Mouse (Mus musculus) hindbrain, embryonic 12.5 days (tissue): ENCODE data around the gene 1700021F05Rik. TPM values are rescaled to one million over a fixed set of nuclear protein-coding genes. Genes with fewer than 3 reads are reported as not detected.
A peak's percentile ranks its signal among the peaks of the same experiment; 100 is the strongest.

ENCODE experiments used
- ATAC-seq: fragments of 200-750 bp; cut with Nextera tagmentation; 2 replicates; pipeline ENCODE4 v1.8.0; 2017; ENCODE audit warnings: moderate TSS enrichment; ENCODE audit not compliant: low FRiP score
- H3K27ac ChIP-seq: fragments of 300-500 bp; sonication (generic); 2 replicates; pipeline ENCODE4 v1.5.1; 2016; ENCODE audit warnings: mild to moderate bottlenecking
- H3K27me3 ChIP-seq: fragments of 300-500 bp; sonication (generic); 2 replicates; pipeline ENCODE4 v1.6.1; 2016; ENCODE audit warnings: mild to moderate bottlenecking
- H3K36me3 ChIP-seq: fragments of 300-500 bp; sonication (generic); 2 replicates; pipeline ENCODE4 v1.6.1; 2016; ENCODE audit warnings: mild to moderate bottlenecking
- H3K4me1 ChIP-seq: fragments of 300-500 bp; sonication (generic); 2 replicates; pipeline ENCODE4 v1.6.1; 2016
- H3K4me2 ChIP-seq: fragments of 300-500 bp; sonication (generic); replicated peaks from 2 replicates; pipeline ENCODE4 v1.6.1; 2016; ENCODE audit warnings: mild to moderate bottlenecking
- H3K4me3 ChIP-seq: fragments of 300-500 bp; sonication (generic); 2 replicates; pipeline ENCODE4 v1.5.1; 2016; ENCODE audit warnings: mild to moderate bottlenecking
- H3K9ac ChIP-seq: fragments of 300-500 bp; sonication (generic); 2 replicates; pipeline ENCODE4 v1.6.1; 2016; ENCODE audit warnings: mild to moderate bottlenecking, moderate library complexity
- H3K9me3 ChIP-seq: fragments of 300-500 bp; sonication (generic); replicated peaks from 2 replicates; pipeline ENCODE4 v1.6.1; 2016; ENCODE audit warnings: mild to moderate bottlenecking
- WGBS: fragments of 180-500 bp; shearing (Covaris S2); methylation state at CpG from one replicate; pipeline ENCODE4 v1.1.7; 2016; 5-methylcytosine and 5-hydroxymethylcytosine counted together
- polyA plus RNA-seq: library from polyadenylated mRNA; unstranded; fragments of >200 nt; fragmentation: Nextera tagmentation; extraction: Ambion mirVana; gene quantifications from 2 replicates; pipeline ENCODE4 v1.2.1, GENCODE M21; 2016

The 1700021F05Rik gene
- polyA plus RNA-seq, 1 experiment from 2014 or later: 53.7 TPM

- no peaks in the 10 kb centered on the region for H3K36me3 ChIP-seq
- H3K9ac ChIP-seq: peak within 1 kb of the TSS; percentile 95
- no peaks in the 10 kb centered on the region for H3K27me3 ChIP-seq
- under 1% methylated on average over 56 of the region's 101 CpGs for WGBS
- H3K4me3 ChIP-seq: peak within 1 kb of the TSS; percentile 73
- ATAC-seq: peak; percentile 72
- no peaks in the 10 kb centered on the region for H3K9me3 ChIP-seq
- H3K27ac ChIP-seq: peak within 1 kb of the TSS; percentile 99
- peaks cover 45% of the 10 kb centered on the region for H3K4me1 ChIP-seq
- peak within 1 kb of the TSS; percentile 82 for H3K4me2 ChIP-seq
Observed at GRCm38 (mm10) chr10:43478751-43479435, 61.9 kb downstream of the 1700021F05Rik start, which contains the start of gene Bend3. Gene Bend3 (plus strand): TSS chr10:43478831.

GRCm38 (mm10) chr10:43477865-43478681, 62.7 kb downstream of the 1700021F05Rik start:
- Histone ChIP-seq H3K27ac (peak overlapping the region; percentile 99), H3K4me2 (peak overlapping the region; percentile 82), H3K36me3 (no peaks in the 10 kb centered on the region), H3K4me3 (peak overlapping the region; percentile 73), H3K9ac (peak overlapping the region; percentile 95), H3K27me3 (no peaks in the 10 kb centered on the region), H3K9me3 (no peaks in the 10 kb centered on the region), H3K4me1 (peaks cover 38% of the 10 kb centered on the region)
- WGBS: under 1% methylated on average over 42 of the region's 42 CpGs
- peak; percentile 60 for ATAC-seq

DNA sequence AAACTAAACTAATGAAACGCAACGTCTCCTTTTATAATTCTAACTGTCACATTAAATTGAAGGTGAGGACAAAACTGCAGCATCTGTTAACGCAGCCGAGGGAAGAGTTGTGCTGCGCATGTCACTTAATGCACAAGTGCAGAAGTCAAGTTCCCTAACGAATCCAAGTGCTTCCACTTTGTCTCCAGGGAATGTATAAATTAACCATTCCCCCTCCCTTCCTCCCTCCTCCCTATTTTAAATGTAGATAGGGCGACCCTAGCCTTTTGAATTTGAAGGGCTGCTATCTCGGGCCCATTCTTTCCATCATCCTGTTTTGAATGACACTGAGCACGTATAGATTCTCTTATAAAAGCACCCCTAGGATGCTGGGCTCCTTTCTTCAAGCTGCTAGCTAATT, 63.3 kb downstream of the 1700021F05Rik start:
- peak overlapping the region; percentile 99 for H3K27ac ChIP-seq
- H3K4me2 ChIP-seq: peak overlapping the region; percentile 82
- peak overlapping the region; percentile 95 for H3K9ac ChIP-seq
- no peaks in the 10 kb centered on the region for H3K27me3 ChIP-seq
- H3K9me3 ChIP-seq: no peaks in the 10 kb centered on the region
- H3K4me1 ChIP-seq: peaks cover 34% of the 10 kb centered on the region
- WGBS: 3% methylated on average over 9 of the region's 9 CpGs
- no peak for ATAC-seq
- peak overlapping the region; percentile 73 for H3K4me3 ChIP-seq
- no peaks in the 10 kb centered on the region for H3K36me3 ChIP-seq

DNA sequence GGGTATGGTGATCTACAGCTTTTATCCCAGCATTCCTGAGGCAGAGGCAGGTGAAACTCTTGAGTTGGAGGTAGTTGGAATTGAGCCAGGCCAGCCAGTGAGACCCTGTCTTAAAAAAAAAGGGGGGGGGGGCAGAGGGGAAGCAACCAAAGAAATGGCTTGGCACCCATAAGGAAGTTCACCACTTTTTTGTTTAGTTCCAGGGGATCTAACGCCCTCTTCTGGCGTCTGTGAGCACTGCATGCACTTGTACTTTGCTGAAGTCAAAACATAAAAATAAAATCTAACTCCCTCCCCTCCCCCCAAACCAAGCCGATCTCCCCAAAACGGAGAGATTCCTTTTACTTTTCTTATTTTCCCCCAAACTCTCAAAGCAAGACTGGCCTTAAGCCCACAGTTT, 65.4 kb downstream of the 1700021F05Rik start:
- 58% methylated on average over 4 of the region's 4 CpGs for WGBS

More for the DNA sequence above, 65.4 kb downstream of the 1700021F05Rik start:
- H3K9ac ChIP-seq: no peak overlapping the region
- H3K4me3 ChIP-seq: no peak overlapping the region
- no peak overlapping the region for H3K4me2 ChIP-seq
- no peak for ATAC-seq
- H3K4me1 ChIP-seq: peaks cover 14% of the 10 kb centered on the region
- no peak overlapping the region for H3K27ac ChIP-seq
- H3K27me3 ChIP-seq: no peaks in the 10 kb centered on the region
- H3K9me3 ChIP-seq: no peaks in the 10 kb centered on the region
- H3K36me3 ChIP-seq: no peaks in the 10 kb centered on the region

Other genes with a start within 250 kb of the 1700021F05Rik start
- gene Bend3, start 62.2 kb downstream of the 1700021F05Rik start, polyA plus RNA-seq: 6.7 and 7.3 TPM in 2 replicates
- 10.1 and 22.2 TPM in 2 replicates for gene Gm9803, start 16.9 kb downstream of the 1700021F05Rik start, polyA plus RNA-seq
- gene Cd24a, start 37.3 kb upstream of the 1700021F05Rik start, polyA plus RNA-seq: 727 and 798 TPM in 2 replicates